ENCODE assay signal across 8 mouse cellular contexts in the genomic region with DNA sequence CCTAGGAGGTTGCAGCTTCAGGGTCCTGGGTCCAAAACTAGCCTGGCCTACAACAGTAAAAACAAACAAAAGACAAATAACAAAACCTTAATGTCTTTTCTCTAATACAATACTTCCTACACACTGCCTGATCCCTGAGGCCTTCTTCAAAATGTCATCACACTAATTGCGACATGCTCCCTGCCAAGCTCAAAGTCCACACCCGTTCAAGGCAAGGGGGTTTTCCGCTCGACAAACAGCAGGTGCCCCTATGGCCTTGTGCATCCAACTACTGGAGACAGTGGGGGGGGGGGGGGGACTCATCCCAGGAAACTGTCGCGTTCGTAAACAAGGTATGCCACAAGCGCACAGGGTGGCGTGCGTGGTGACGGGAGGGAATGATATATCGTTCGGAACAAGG. TPM values are rescaled to one million over a fixed set of nuclear protein-coding genes. Genes with fewer than 3 reads are reported as not detected.
DNase-seq lines count a peak whose midpoint lies in the region; ATAC-seq and TF ChIP-seq lines count a peak whose summit lies in the region.

No protein-coding gene starts in this region.

- H3K4me3 ChIP-seq in gastrocnemius, adult 2 months = peak overlapping the region; percentile 81
- peak overlapping the region; percentile 99 for H3K4me3 ChIP-seq in C2C12 (ENCODE audit: insufficient read depth, poor library complexity, severe bottlenecking)
- peak overlapping the region; percentile 77 for H3K4me3 ChIP-seq in forebrain, embryonic 15.5 days
- H3K4me3 ChIP-seq in liver, embryonic 12.5 days = peak overlapping the region; percentile 96

- peaks cover 58% of the 10 kb centered on the region for H3K79me2 ChIP-seq in C2C12 (ENCODE audit: control insufficient read depth, insufficient read depth)

- WGBS in forebrain, embryonic 15.5 days = 2% methylated on average over 13 of the region's 13 CpGs
- 1% methylated on average over 13 of the region's 13 CpGs for WGBS in liver, embryonic 12.5 days (ENCODE audit: insufficient replicate concordance)

- peaks cover 49% of the 10 kb centered on the region for H3K79me3 ChIP-seq in C2C12 (ENCODE audit: low read depth)

- ATAC-seq in forebrain, embryonic 15.5 days (replicated peaks) = no peak
- 0 out of 2 replicates have a peak, but pooled peaks have one; percentile 4 for ATAC-seq in liver, embryonic 12.5 days

- H3K9me3 ChIP-seq in forebrain, embryonic 15.5 days = no peaks in the 10 kb centered on the region
- no peaks in the 10 kb centered on the region for H3K9me3 ChIP-seq in liver, embryonic 12.5 days (replicated peaks)

- H3K27ac ChIP-seq in gastrocnemius, adult 2 months = peak overlapping the region; percentile 97
- 0 out of 2 replicates have a peak overlapping the region, but pooled peaks have one; percentile 94 for H3K27ac ChIP-seq in forebrain, embryonic 15.5 days (replicated peaks)
- H3K27ac ChIP-seq in liver, embryonic 12.5 days = peak overlapping the region; percentile 87

- intact Hi-C loops in gastrocnemius, adult 2 months (cut with DNase I) = no loop called here

- H3K4me2 ChIP-seq in forebrain, embryonic 15.5 days (replicated peaks) = peak overlapping the region; percentile 79
- peak overlapping the region; percentile 82 for H3K4me2 ChIP-seq in liver, embryonic 12.5 days

- H3K4me1 ChIP-seq in forebrain, embryonic 15.5 days = peaks cover 48% of the 10 kb centered on the region
- H3K4me1 ChIP-seq in liver, embryonic 12.5 days = peaks cover 52% of the 10 kb centered on the region

- peak overlapping the region; percentile 84 for H3K9ac ChIP-seq in forebrain, embryonic 15.5 days (replicated peaks)
- H3K9ac ChIP-seq in liver, embryonic 12.5 days = peak overlapping the region; percentile 91

- no peaks in the 10 kb centered on the region for H3K27me3 ChIP-seq in C2C12 (ENCODE audit: control insufficient read depth, insufficient read depth, insufficient read length)
- H3K27me3 ChIP-seq in forebrain, embryonic 15.5 days = no peaks in the 10 kb centered on the region
- no peaks in the 10 kb centered on the region for H3K27me3 ChIP-seq in liver, embryonic 12.5 days (replicated peaks)

- no peaks in the 10 kb centered on the region for H3K36me3 ChIP-seq in C2C12 (ENCODE audit: control insufficient read depth, insufficient read depth)
- no peaks in the 10 kb centered on the region for H3K36me3 ChIP-seq in forebrain, embryonic 15.5 days
- H3K36me3 ChIP-seq in liver, embryonic 12.5 days = peaks cover 38% of the 10 kb centered on the region

- peak overlapping the region; percentile 75 for H3ac ChIP-seq in C2C12 (ENCODE audit: control insufficient read depth, insufficient read length, low read depth)

- no peak for DNase-seq in gastrocnemius, adult 2 months
- DNase-seq in gastrocnemius, postnatal 4 days (ENCODE audit: low spot score in 2 of 2) = no peak
- DNase-seq in cerebellum, adult 9-11 months = no peak
- DNase-seq in layer of hippocampus, adult 8-10 months (ENCODE audit: low spot score in 2 of 2) = no peak
- no peak for DNase-seq in thymus, postnatal 10 days (ENCODE audit: low spot score in 2 of 2)

- TF ChIP-seq CTCF in gastrocnemius, adult 2 months (IDR thresholded peaks at IDR 0.05) = no peak
- TF ChIP-seq CTCF in C2C12 (IDR thresholded peaks at IDR 0.05; ENCODE audit: control insufficient read depth, insufficient read depth, insufficient read length) = no peak

TF ChIP-seq in C2C12, 6 proteins besides CTCF, POLR2A, EP300 and RAD21:
- TF ChIP-seq MAX (IDR thresholded peaks at IDR 0.05) (no peak), USF1 (IDR thresholded peaks at IDR 0.05; ENCODE audit: low read depth) (no peak), MYOG (IDR thresholded peaks at IDR 0.05; ENCODE audit: control insufficient read depth, extremely low read depth, insufficient read length) (no peak), FOSL1 (IDR thresholded peaks at IDR 0.05; ENCODE audit: insufficient read depth, low read length, poor library complexity, severe bottlenecking) (no peak), CEBPB (IDR thresholded peaks at IDR 0.05; ENCODE audit: low read depth) (no peak), MYOD1 (IDR thresholded peaks at IDR 0.05; ENCODE audit: control insufficient read depth, insufficient read length, low read depth) (no peak)

RNA-seq across cellular contexts. Expression of a gene that starts 0.7 kb away (rescaled TPM):
- 10 to 100 TPM in 1 of 2 experiments, 1 to 10 TPM in 1; 9.8 to 10.4 TPM for total RNA-seq in gastrocnemius, adult 2 months (2021)
- 10 to 100 TPM; 22.0 to 24.9 TPM for total RNA-seq in gastrocnemius, postnatal 4 days (2021)
- 23.0 TPM for polyA plus RNA-seq in C2C12 (2012; fragmentation: generic; extraction: Trizol)
- 31.3 and 32.9 TPM in 2 replicates for polyA plus RNA-seq in forebrain, embryonic 15.5 days (2015; fragmentation: Nextera tagmentation; extraction: Ambion mirVana)
- polyA plus RNA-seq in liver, embryonic 12.5 days (2016; fragmentation: Nextera tagmentation; extraction: Ambion mirVana) = 23.2 and 23.9 TPM in 2 replicates
- 10 to 100 TPM; 45.3 to 53.2 (median 49.5) TPM for total RNA-seq in layer of hippocampus, adult 8-10 months (2022)

RNA-seq across cellular contexts. Expression of a gene that starts 16.5 kb away (rescaled TPM):
- 1 to 10 TPM in 1 of 2 experiments, under 1 TPM in 1; 0.92 to 1.9 TPM for total RNA-seq in gastrocnemius, adult 2 months (2021)
- total RNA-seq in gastrocnemius, postnatal 4 days (2021) = 1 to 10 TPM; 7.5 to 8.5 TPM
- 21.0 TPM for polyA plus RNA-seq in C2C12 (2012; fragmentation: generic; extraction: Trizol)
- 8.0 and 8.5 TPM in 2 replicates for polyA plus RNA-seq in forebrain, embryonic 15.5 days (2015; fragmentation: Nextera tagmentation; extraction: Ambion mirVana)
- polyA plus RNA-seq in liver, embryonic 12.5 days (2016; fragmentation: Nextera tagmentation; extraction: Ambion mirVana) = 24.0 and 24.7 TPM in 2 replicates
- 10 to 100 TPM; 47.5 to 51.9 (median 49.3) TPM for total RNA-seq in layer of hippocampus, adult 8-10 months (2022)

RNA-seq across cellular contexts. Expression of a gene that starts 21.7 kb away (rescaled TPM):
- not detected for total RNA-seq in gastrocnemius, adult 2 months (2021)
- total RNA-seq in gastrocnemius, postnatal 4 days (2021) = under 1 TPM; 0.05 TPM
- polyA plus RNA-seq in C2C12 (2012; fragmentation: generic; extraction: Trizol) = 0.13 TPM
- 0.23 and 0.33 TPM in 2 replicates for polyA plus RNA-seq in forebrain, embryonic 15.5 days (2015; fragmentation: Nextera tagmentation; extraction: Ambion mirVana)
- polyA plus RNA-seq in liver, embryonic 12.5 days (2016; fragmentation: Nextera tagmentation; extraction: Ambion mirVana) = 0.02 and 0.08 TPM in 2 replicates
- total RNA-seq in layer of hippocampus, adult 8-10 months (2022) = 1 to 10 TPM in 1 of 4 experiments, under 1 TPM in 3; 0.11 to 1.2 (median 0.17) TPM

RNA-seq across cellular contexts. Expression of a gene that starts 29.5 kb away (rescaled TPM):
- total RNA-seq in gastrocnemius, adult 2 months (2021) = 10 to 100 TPM; 60.6 to 61.7 TPM
- total RNA-seq in gastrocnemius, postnatal 4 days (2021) = 10 to 100 TPM; 79.7 to 81.6 TPM
- 103 TPM for polyA plus RNA-seq in C2C12 (2012; fragmentation: generic; extraction: Trizol)
- 118 and 120 TPM in 2 replicates for polyA plus RNA-seq in forebrain, embryonic 15.5 days (2015; fragmentation: Nextera tagmentation; extraction: Ambion mirVana)
- 86.4 and 88.9 TPM in 2 replicates for polyA plus RNA-seq in liver, embryonic 12.5 days (2016; fragmentation: Nextera tagmentation; extraction: Ambion mirVana)
- total RNA-seq in layer of hippocampus, adult 8-10 months (2022) = 100 to 1,000 TPM; 144 to 155 (median 147) TPM

RNA-seq across cellular contexts. Expression of a gene that starts 42.1 kb away (rescaled TPM):
- 10 to 100 TPM; 17.0 to 17.5 TPM for total RNA-seq in gastrocnemius, adult 2 months (2021)
- total RNA-seq in gastrocnemius, postnatal 4 days (2021) = 10 to 100 TPM; 27.4 to 27.9 TPM
- 119 TPM for polyA plus RNA-seq in C2C12 (2012; fragmentation: generic; extraction: Trizol)
- 66.8 and 68.2 TPM in 2 replicates for polyA plus RNA-seq in forebrain, embryonic 15.5 days (2015; fragmentation: Nextera tagmentation; extraction: Ambion mirVana)
- polyA plus RNA-seq in liver, embryonic 12.5 days (2016; fragmentation: Nextera tagmentation; extraction: Ambion mirVana) = 63.3 and 65.2 TPM in 2 replicates
- 10 to 100 TPM; 39.3 to 58.6 (median 42.8) TPM for total RNA-seq in layer of hippocampus, adult 8-10 months (2022)

Comparison
In these comparisons a context has a peak if more than half of its experiments do, and no peak if none do; other contexts are left out.
1. RNA of a gene that starts 16.5 kb away (total RNA-seq): 47.5 to 51.9 TPM in layer of hippocampus, adult 8-10 months; 7.5 to 8.5 TPM in gastrocnemius, postnatal 4 days and 0.92 to 1.9 TPM in gastrocnemius, adult 2 months; every median in the first group is over 4 times any median in the second.
2. Peak in every context shown above with its lines, with median percentiles within 50 percentile points of each other: H3K27ac ChIP-seq and H3K4me3 ChIP-seq.